7 mouse cellular contexts compared by ENCODE assay signal in the genomic region with DNA sequence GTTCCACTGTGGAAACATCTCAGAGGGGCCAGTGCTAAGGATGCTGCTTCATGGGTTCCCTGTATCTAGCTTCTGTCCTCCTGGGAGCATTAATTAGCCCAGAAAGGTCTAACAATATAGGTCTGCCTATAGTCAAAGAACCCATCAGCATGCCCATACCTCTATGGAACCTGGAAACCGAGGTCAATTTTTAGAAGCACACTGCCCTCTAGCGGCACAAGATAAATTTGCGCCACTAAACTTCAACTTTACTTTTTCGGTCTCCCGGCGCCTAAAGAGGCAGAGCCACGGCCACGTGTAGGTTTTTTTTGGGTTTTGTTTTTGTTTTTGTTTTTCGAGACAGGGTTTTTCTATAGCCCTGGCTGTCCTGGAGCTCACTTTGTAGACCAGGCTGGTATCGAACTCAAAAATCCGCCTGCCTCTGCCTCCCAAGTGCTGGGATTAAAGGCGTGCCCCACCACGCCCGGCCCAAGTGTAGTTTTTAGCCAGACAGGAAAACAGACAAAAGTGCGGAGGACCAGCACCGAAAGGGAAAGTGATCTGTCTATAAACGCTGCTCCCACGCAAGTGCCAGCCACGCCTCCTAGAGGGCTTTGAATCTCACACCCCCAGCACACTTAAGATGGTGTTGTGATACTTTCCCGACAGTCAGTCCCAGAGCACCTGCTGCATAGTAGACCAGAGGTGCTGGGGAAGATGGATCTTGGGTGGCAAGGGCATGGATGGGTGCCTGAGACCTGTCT. TPM values are rescaled to one million over a fixed set of nuclear protein-coding genes. Genes with fewer than 3 reads are reported as not detected.
DNase-seq lines count a peak whose midpoint lies in the region.

No protein-coding gene starts in this region.

- peak; percentile 74 for DNase-seq in T-cell, adult 2 months (ENCODE audit: low spot score)
- DNase-seq in cerebellum, adult 9-10 months = peak; percentile 65
- DNase-seq in forelimb bud, embryonic 11.5 days (ENCODE audit: low read depth, low spot score) = peak; percentile 78
- DNase-seq in induced T-regulatory cell, adult 2 months (ENCODE audit: low read depth) = peak; percentile 91
- DNase-seq in left cerebral cortex, postnatal 4 days = peak; percentile 57
- DNase-seq in mesoderm, embryonic 11.5 days (ENCODE audit: low read depth, low spot score) = peak; percentile 79
- peak; percentile 21 for DNase-seq in skeletal muscle tissue, adult 2 months (ENCODE audit: low read depth, low spot score)

- intact Hi-C loops in left cerebral cortex, postnatal 4 days (cut with DNase I) = loop anchor here (1.0 to 5.0 kb wide), 2 partner anchors 130 to 297 kb away; no protein-coding TSS in a partner anchor

RNA-seq across cellular contexts. Expression of a gene that starts 0.9 kb away (rescaled TPM):
- total RNA-seq in left cerebral cortex, postnatal 4 days (2021) = 1 to 10 TPM; 1.0 to 1.5 TPM

RNA-seq across cellular contexts. Expression of a gene that starts 6.1 kb away (rescaled TPM):
- total RNA-seq in left cerebral cortex, postnatal 4 days (2021) = 10 to 100 TPM; 11.5 to 12.8 TPM

Comparison
In these comparisons a context has a peak if more than half of its experiments do, and no peak if none do; other contexts are left out.
1. Peak in every context shown above with its lines: DNase-seq.
2. DNase-seq: peak in every context shown above with its lines; median percentile 91 in induced T-regulatory cell, adult 2 months; 79 in mesoderm, embryonic 11.5 days; 78 in forelimb bud, embryonic 11.5 days; 74 in T-cell, adult 2 months; 65 in cerebellum, adult 9-10 months; 57 in left cerebral cortex, postnatal 4 days; 21 in skeletal muscle tissue, adult 2 months.